Mouse (Mus musculus): Measurements from ENCODE around the gene Chchd3. TPM values are rescaled to one million over a fixed set of nuclear protein-coding genes. Genes with fewer than 3 reads are reported as not detected.

Chchd3 gene
- polyA plus RNA-seq, 1 experiment from 2014 or later, result 182 TPM

GRCm38 (mm10) chr6:33056392-33056791 is 3.7 kb downstream of the Chchd3 start:
- Histone ChIP-seq H3K4me3 (ENCODE audit: low read depth, low read length) (no peak overlapping the region), H3K27ac (ENCODE audit: low read depth, low read length) (no peak overlapping the region), H3K36me3 (ENCODE audit: control insufficient read depth, insufficient read depth, low read length) (peaks cover 9% of the 10 kb centered on the region), H3K27me3 (ENCODE audit: control insufficient read depth, insufficient read depth, low read length) (no peaks in the 10 kb centered on the region), H3K9me3 (replicated peaks; ENCODE audit: control insufficient read depth, low read length) (no peaks in the 10 kb centered on the region), H3K9ac (ENCODE audit: low read depth, low read length) (no peak overlapping the region), H3K4me1 (ENCODE audit: control insufficient read depth, insufficient read depth, low read length) (peaks cover 18% of the 10 kb centered on the region), H3K4me2 (no peak overlapping the region)
- 71% methylated on average over 4 of the region's 4 CpGs for WGBS (ENCODE audit: insufficient replicate concordance)
- ATAC-seq (replicated peaks; ENCODE audit: insufficient number of reproducible peaks, low FRiP score, low TSS enrichment), result no peak

DNA sequence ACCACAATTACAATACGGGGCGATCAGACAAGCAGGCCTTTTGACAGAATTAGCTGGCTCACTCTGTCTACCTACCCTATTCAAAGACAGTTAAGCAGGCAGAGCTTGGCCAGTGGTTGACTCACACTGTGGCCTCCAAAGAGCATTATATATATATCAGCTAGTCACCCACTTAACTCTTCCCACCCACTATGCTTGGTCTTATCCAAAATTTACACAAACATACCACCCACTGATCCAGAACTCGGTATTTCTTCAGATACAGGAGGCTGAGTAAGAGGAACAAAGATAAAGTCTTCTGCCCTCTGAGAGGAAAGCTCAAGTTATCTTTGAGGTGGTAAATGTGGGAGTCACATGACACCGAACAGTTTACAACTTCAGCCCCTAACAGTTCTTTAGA is 4.4 kb downstream of the Chchd3 start:
- Histone ChIP-seq H3K27ac (ENCODE audit: low read depth, low read length) (no peak overlapping the region), H3K4me1 (ENCODE audit: control insufficient read depth, insufficient read depth, low read length) (peaks cover 18% of the 10 kb centered on the region), H3K9ac (ENCODE audit: low read depth, low read length) (no peak overlapping the region), H3K27me3 (ENCODE audit: control insufficient read depth, insufficient read depth, low read length) (no peaks in the 10 kb centered on the region), H3K9me3 (replicated peaks; ENCODE audit: control insufficient read depth, low read length) (no peaks in the 10 kb centered on the region), H3K36me3 (ENCODE audit: control insufficient read depth, insufficient read depth, low read length) (peaks cover 9% of the 10 kb centered on the region), H3K4me3 (ENCODE audit: low read depth, low read length) (no peak overlapping the region), H3K4me2 (no peak overlapping the region)
- WGBS (ENCODE audit: insufficient replicate concordance), result 66% methylated on average over 4 of the region's 4 CpGs
- no peak for ATAC-seq (replicated peaks; ENCODE audit: insufficient number of reproducible peaks, low FRiP score, low TSS enrichment)

GRCm38 (mm10) chr6:33054946-33055345 is 5.1 kb downstream of the Chchd3 start:
- peaks cover 9% of the 10 kb centered on the region for H3K36me3 ChIP-seq (ENCODE audit: control insufficient read depth, insufficient read depth, low read length)
- peaks cover 23% of the 10 kb centered on the region for H3K4me1 ChIP-seq (ENCODE audit: control insufficient read depth, insufficient read depth, low read length)
- no peak overlapping the region for H3K4me2 ChIP-seq
- H3K27me3 ChIP-seq (ENCODE audit: control insufficient read depth, insufficient read depth, low read length), result no peaks in the 10 kb centered on the region
- no peak overlapping the region for H3K9ac ChIP-seq (ENCODE audit: low read depth, low read length)
- whole genome bisulfite sequencing (ENCODE audit: insufficient replicate concordance), result 86% methylated on average over 4 of the region's 4 CpGs
- H3K9me3 ChIP-seq (replicated peaks; ENCODE audit: control insufficient read depth, low read length), result no peaks in the 10 kb centered on the region
- no peak for ATAC-seq (replicated peaks; ENCODE audit: insufficient number of reproducible peaks, low FRiP score, low TSS enrichment)
- no peak overlapping the region for H3K27ac ChIP-seq (ENCODE audit: low read depth, low read length)
- no peak overlapping the region for H3K4me3 ChIP-seq (ENCODE audit: low read depth, low read length)

- no peak for ATAC-seq (replicated peaks; ENCODE audit: insufficient number of reproducible peaks, low FRiP score, low TSS enrichment)
- H3K4me2 ChIP-seq, result no peak overlapping the region
- H3K4me3 ChIP-seq (ENCODE audit: low read depth, low read length), result no peak overlapping the region
- H3K9ac ChIP-seq (ENCODE audit: low read depth, low read length), result no peak overlapping the region
- H3K9me3 ChIP-seq (replicated peaks; ENCODE audit: control insufficient read depth, low read length), result no peaks in the 10 kb centered on the region
- no peaks in the 10 kb centered on the region for H3K27me3 ChIP-seq (ENCODE audit: control insufficient read depth, insufficient read depth, low read length)
- H3K4me1 ChIP-seq (ENCODE audit: control insufficient read depth, insufficient read depth, low read length), result peaks cover 18% of the 10 kb centered on the region
- H3K27ac ChIP-seq (ENCODE audit: low read depth, low read length), result peak overlapping the region; percentile 16; the same call in 1 of the 2 replicates
- H3K36me3 ChIP-seq (ENCODE audit: control insufficient read depth, insufficient read depth, low read length), result peaks cover 15% of the 10 kb centered on the region
- WGBS (ENCODE audit: insufficient replicate concordance), result 40% methylated on average over 2 of the region's 2 CpGs
Observed at GRCm38 (mm10) chr6:33051642-33052041, 8.4 kb downstream of the Chchd3 start.

DNA sequence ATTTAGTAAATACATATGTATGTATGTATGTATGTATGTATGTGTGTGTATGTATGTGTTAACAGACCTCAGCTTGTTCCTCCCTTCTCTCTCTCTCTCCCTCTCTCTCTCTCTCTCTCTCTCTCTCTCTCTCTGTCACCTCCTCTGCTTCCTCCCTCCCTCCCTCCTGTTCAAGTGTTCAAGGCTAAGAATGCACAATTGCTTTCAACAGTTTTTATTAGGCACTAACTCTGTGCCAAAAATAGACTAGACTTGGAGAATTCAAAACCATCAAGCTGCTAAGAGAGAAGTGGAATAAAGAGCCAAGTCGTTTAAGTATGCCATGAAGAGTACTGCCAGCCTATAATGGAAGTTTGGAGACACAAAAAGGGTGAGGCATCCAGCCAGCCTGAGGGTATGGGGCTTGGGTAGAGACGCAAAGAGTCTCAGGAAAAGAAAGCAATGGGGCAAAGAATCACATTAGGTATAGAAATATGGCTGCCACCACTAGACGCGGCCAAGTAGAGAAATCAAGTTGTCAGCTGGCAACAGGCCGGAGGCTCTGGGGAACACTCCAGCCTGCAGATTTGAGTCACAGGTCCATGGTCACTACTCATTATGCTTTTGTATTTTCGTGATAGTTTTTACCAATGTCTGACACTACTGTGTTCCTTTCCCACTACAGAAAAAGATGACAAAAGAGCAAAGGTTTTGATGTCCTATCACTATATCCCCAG is 10.2 kb downstream of the Chchd3 start:
- Histone ChIP-seq H3K27ac (ENCODE audit: low read depth, low read length) (peak overlapping the region; percentile 64), H3K9me3 (replicated peaks; ENCODE audit: control insufficient read depth, low read length) (no peaks in the 10 kb centered on the region), H3K9ac (ENCODE audit: low read depth, low read length) (no peak overlapping the region), H3K4me3 (ENCODE audit: low read depth, low read length) (no peak overlapping the region), H3K36me3 (ENCODE audit: control insufficient read depth, insufficient read depth, low read length) (peaks cover 12% of the 10 kb centered on the region), H3K27me3 (ENCODE audit: control insufficient read depth, insufficient read depth, low read length) (no peaks in the 10 kb centered on the region), H3K4me2 (peak overlapping the region; percentile 35), H3K4me1 (ENCODE audit: control insufficient read depth, insufficient read depth, low read length) (peaks cover 18% of the 10 kb centered on the region)
- WGBS (ENCODE audit: insufficient replicate concordance), result 76% methylated on average over 6 of the region's 6 CpGs
- no peak for ATAC-seq (replicated peaks; ENCODE audit: insufficient number of reproducible peaks, low FRiP score, low TSS enrichment)

DNA sequence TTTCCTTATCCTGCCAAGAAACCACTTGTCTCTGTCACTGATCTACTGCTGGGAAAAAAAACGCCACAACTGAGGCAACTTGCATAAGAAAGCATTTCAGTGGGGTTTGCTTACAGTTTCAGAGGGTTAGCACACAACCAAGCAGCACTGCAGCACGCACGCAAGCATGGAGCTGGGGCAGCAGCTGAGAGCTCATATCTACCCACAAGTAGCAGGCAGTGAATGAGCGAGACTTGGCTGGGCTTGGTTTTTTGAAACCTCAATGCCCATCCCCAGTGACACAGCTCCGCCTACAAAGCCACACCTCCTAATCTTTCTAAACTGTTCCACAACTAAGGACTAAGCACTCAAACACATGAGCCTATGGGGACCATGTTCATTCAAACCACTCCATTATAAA is 16.6 kb downstream of the Chchd3 start:
- no peaks in the 10 kb centered on the region for H3K9me3 ChIP-seq (replicated peaks; ENCODE audit: control insufficient read depth, low read length)
- 85% methylated on average over 5 of the region's 5 CpGs for WGBS (ENCODE audit: insufficient replicate concordance)
- H3K9ac ChIP-seq (ENCODE audit: low read depth, low read length), result no peak overlapping the region
- no peak for ATAC-seq (replicated peaks; ENCODE audit: insufficient number of reproducible peaks, low FRiP score, low TSS enrichment)
- H3K4me1 ChIP-seq (ENCODE audit: control insufficient read depth, insufficient read depth, low read length), result peaks cover 8% of the 10 kb centered on the region
- H3K36me3 ChIP-seq (ENCODE audit: control insufficient read depth, insufficient read depth, low read length), result peaks cover 14% of the 10 kb centered on the region
- no peak overlapping the region for H3K4me2 ChIP-seq
- H3K4me3 ChIP-seq (ENCODE audit: low read depth, low read length), result no peak overlapping the region
- no peak overlapping the region for H3K27ac ChIP-seq (ENCODE audit: low read depth, low read length)
- H3K27me3 ChIP-seq (ENCODE audit: control insufficient read depth, insufficient read depth, low read length), result no peaks in the 10 kb centered on the region

DNA sequence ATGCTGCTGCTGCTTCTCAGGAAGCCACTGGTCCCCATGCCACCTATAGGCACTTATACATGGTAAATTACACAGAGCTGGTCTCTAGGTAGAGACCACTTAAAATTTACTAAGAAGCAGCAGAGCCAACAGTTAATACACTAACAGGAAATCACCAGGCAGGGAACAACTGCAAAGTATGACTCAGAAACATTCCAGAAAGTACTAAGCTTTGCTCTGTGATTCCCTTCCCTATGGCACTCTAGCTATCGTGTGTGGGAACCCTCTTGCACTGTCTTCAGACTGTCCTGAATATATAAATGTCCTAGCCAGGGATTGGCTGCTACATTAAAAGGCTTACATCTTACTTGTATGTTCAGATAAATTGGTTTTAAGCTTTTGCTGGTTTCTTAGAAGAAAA is 17.2 kb downstream of the Chchd3 start:
- no peak for ATAC-seq (replicated peaks; ENCODE audit: insufficient number of reproducible peaks, low FRiP score, low TSS enrichment)
- Histone ChIP-seq H3K9ac (ENCODE audit: low read depth, low read length) (no peak overlapping the region), H3K27ac (ENCODE audit: low read depth, low read length) (no peak overlapping the region)

GRCm38 (mm10) chr6:33041978-33042377 is 18.1 kb downstream of the Chchd3 start:
- no peak for ATAC-seq (replicated peaks; ENCODE audit: insufficient number of reproducible peaks, low FRiP score, low TSS enrichment)
- no peak overlapping the region for H3K9ac ChIP-seq (ENCODE audit: low read depth, low read length)
- H3K27ac ChIP-seq (ENCODE audit: low read depth, low read length), result no peak overlapping the region
- H3K4me3 ChIP-seq (ENCODE audit: low read depth, low read length), result no peak overlapping the region
- H3K4me2 ChIP-seq, result no peak overlapping the region
- H3K4me1 ChIP-seq (ENCODE audit: control insufficient read depth, insufficient read depth, low read length), result peaks cover 8% of the 10 kb centered on the region
- no peaks in the 10 kb centered on the region for H3K9me3 ChIP-seq (replicated peaks; ENCODE audit: control insufficient read depth, low read length)
- H3K36me3 ChIP-seq (ENCODE audit: control insufficient read depth, insufficient read depth, low read length), result peaks cover 10% of the 10 kb centered on the region
- no peaks in the 10 kb centered on the region for H3K27me3 ChIP-seq (ENCODE audit: control insufficient read depth, insufficient read depth, low read length)
- 81% methylated on average over 2 of the region's 2 CpGs for WGBS (ENCODE audit: insufficient replicate concordance)

More for the DNA sequence above, 17.2 kb downstream of the Chchd3 start:
- peaks cover 11% of the 10 kb centered on the region for H3K36me3 ChIP-seq (ENCODE audit: control insufficient read depth, insufficient read depth, low read length)
- no peak overlapping the region for H3K4me2 ChIP-seq
- H3K9me3 ChIP-seq (replicated peaks; ENCODE audit: control insufficient read depth, low read length), result no peaks in the 10 kb centered on the region
- H3K4me3 ChIP-seq (ENCODE audit: low read depth, low read length), result no peak overlapping the region
- H3K4me1 ChIP-seq (ENCODE audit: control insufficient read depth, insufficient read depth, low read length), result peaks cover 8% of the 10 kb centered on the region
- H3K27me3 ChIP-seq (ENCODE audit: control insufficient read depth, insufficient read depth, low read length), result no peaks in the 10 kb centered on the region
- 62% methylated on average over 1 of the region's 1 CpGs for WGBS (ENCODE audit: insufficient replicate concordance)
